Mouse (Mus musculus): ENCODE results near the gene Echs1. TPM values are rescaled to one million over a fixed set of nuclear protein-coding genes. Genes with fewer than 3 reads are reported as not detected.

The Echs1 gene
- polyA plus RNA-seq, 1 experiment, result not detected

DNA sequence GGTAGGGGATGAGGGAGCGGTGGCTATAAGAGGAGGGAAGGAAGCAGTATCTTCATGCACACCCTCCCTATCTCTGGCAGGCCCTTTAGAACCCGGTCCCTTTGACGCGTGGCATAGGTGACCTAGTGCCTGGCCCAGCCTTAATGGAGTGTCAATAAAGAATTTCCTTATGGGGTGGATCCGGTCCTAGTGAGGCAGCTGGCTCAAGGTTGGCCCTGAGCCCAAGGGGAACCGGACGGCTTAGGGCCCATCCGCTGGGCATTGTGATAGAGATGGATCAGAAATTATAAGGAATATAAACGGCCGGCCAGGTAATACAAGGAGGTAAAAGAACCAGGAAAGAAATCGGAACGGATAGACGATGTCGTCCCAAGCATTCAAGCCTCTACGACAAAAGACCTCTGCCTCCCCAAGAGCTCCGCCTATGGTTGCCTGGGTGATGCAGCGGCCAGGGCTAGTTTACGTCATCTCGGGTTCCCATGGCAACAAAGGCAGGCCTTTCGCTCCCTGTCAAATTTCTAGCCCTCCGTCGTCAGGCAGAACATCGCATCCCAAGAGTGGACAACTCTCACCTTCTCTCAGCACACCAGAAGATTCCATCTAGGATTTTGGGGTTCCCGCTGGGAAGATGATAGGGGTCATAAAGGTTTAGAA lies 35.6 kb downstream of the Echs1 start:
- Histone ChIP-seq H3K4me1 (ENCODE audit: control insufficient read depth, insufficient read depth, low read length) (peaks cover 5% of the 10 kb centered on the region; the same call in 1 of the 2 replicates), H3K27ac (ENCODE audit: insufficient read depth, low read depth, low read length) (peak overlapping the region; percentile 99), H3K4me3 (ENCODE audit: insufficient read depth, low read depth, low read length) (peak overlapping the region; percentile 96)
- 2% methylated on average over 24 of the region's 24 CpGs for WGBS
- TF ChIP-seq CTCF (IDR thresholded peaks at IDR 0.05; ENCODE audit: insufficient read depth, low read depth, low read length), result no peak
- peak; percentile 73 for TF ChIP-seq POLR2A (IDR thresholded peaks at IDR 0.05; ENCODE audit: insufficient read depth, low read depth, low read length)

DNA sequence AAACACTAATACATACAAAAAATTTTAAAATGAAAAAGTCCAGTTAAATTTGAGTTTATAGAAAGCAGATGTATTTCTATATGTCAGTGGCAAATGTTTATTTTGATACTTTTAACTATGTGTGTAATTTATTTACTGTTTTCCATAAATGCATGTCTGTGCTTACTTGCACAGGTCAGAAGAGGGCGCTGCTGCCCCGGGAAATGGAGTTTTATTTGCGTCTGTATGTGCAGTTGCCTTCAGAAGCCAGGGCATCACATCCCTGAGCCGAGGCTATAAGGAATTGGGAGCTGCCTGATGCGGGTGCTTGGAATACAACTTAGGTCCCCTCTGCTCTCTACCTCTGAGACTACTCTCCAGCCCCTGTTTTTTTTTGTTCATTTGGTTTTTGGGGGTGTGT lies 37.6 kb downstream of the Echs1 start:
- Histone ChIP-seq H3K4me3 (ENCODE audit: insufficient read depth, low read depth, low read length) (no peak overlapping the region), H3K27ac (ENCODE audit: insufficient read depth, low read depth, low read length) (no peak overlapping the region), H3K4me1 (ENCODE audit: control insufficient read depth, insufficient read depth, low read length) (peaks cover 5% of the 10 kb centered on the region; the same call in 1 of the 2 replicates)
- WGBS, result 1% methylated on average over 5 of the region's 5 CpGs
- TF ChIP-seq POLR2A (IDR thresholded peaks at IDR 0.05; ENCODE audit: insufficient read depth, low read depth, low read length) (no peak), CTCF (IDR thresholded peaks at IDR 0.05; ENCODE audit: insufficient read depth, low read depth, low read length) (peak; percentile 61; the same call in 1 of the 2 replicates)

GRCm38 (mm10) chr7:140077698-140078097 lies 38.6 kb downstream of the Echs1 start:
- no peaks in the 10 kb centered on the region; the same call in 1 of the 2 replicates for H3K4me1 ChIP-seq (ENCODE audit: control insufficient read depth, insufficient read depth, low read length)
- WGBS, result 57% methylated on average over 6 of the region's 6 CpGs
- H3K27ac ChIP-seq (ENCODE audit: insufficient read depth, low read depth, low read length), result no peak overlapping the region
- no peak for TF ChIP-seq POLR2A (IDR thresholded peaks at IDR 0.05; ENCODE audit: insufficient read depth, low read depth, low read length)
- TF ChIP-seq CTCF (IDR thresholded peaks at IDR 0.05; ENCODE audit: insufficient read depth, low read depth, low read length), result no peak
- H3K4me3 ChIP-seq (ENCODE audit: insufficient read depth, low read depth, low read length), result no peak overlapping the region

DNA sequence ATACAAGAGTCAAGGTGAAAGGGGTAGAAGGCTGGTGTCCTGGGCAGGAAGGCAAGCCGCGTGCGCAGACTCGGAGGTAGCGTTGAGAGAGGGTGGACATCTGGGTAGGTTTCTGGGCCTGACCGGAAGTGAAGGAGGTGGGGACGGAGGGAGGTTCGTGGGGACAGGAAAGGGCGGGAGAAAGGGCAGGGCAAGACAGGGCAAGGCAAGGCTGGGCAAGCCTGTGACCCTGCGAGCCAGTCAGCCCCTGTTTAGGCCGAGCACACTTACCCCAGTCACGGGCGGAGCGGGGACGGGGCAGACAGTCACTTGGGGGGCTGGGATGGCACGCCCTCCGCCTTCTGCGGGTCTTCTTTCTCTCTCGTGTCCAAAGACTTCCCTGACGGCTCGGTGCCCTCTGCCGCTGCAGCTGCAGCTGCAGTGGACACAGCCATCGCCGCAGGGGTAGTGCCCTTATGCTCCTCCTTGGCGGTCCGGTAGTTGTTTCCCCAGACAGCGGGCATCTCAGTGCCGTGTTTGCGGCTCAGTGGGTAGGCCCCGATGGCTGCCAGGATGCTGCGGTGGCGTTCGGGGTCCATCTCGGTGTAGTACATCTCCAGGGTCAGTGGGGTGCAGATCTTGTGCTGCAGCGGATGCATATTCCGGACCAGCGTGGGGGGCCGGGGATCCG lies 46.1 kb downstream of the Echs1 start:
- TF ChIP-seq CTCF (IDR thresholded peaks at IDR 0.05; ENCODE audit: insufficient read depth, low read depth, low read length) (no peak), POLR2A (IDR thresholded peaks at IDR 0.05; ENCODE audit: insufficient read depth, low read depth, low read length) (no peak)
- no peak overlapping the region for H3K27ac ChIP-seq (ENCODE audit: insufficient read depth, low read depth, low read length)
- WGBS, result 47% methylated on average over 39 of the region's 39 CpGs
- H3K4me3 ChIP-seq (ENCODE audit: insufficient read depth, low read depth, low read length), result no peak overlapping the region
- no peaks in the 10 kb centered on the region for H3K4me1 ChIP-seq (ENCODE audit: control insufficient read depth, insufficient read depth, low read length)

- no peak for TF ChIP-seq CTCF (IDR thresholded peaks at IDR 0.05; ENCODE audit: insufficient read depth, low read depth, low read length)
- TF ChIP-seq POLR2A (IDR thresholded peaks at IDR 0.05; ENCODE audit: insufficient read depth, low read depth, low read length), result no peak
- 68% methylated on average over 6 of the region's 6 CpGs for WGBS
- no peak overlapping the region for H3K27ac ChIP-seq (ENCODE audit: insufficient read depth, low read depth, low read length)
- no peaks in the 10 kb centered on the region for H3K4me1 ChIP-seq (ENCODE audit: control insufficient read depth, insufficient read depth, low read length)
- no peak overlapping the region for H3K4me3 ChIP-seq (ENCODE audit: insufficient read depth, low read depth, low read length)
Observed at GRCm38 (mm10) chr7:140067397-140067796, 48.9 kb downstream of the Echs1 start.

DNA sequence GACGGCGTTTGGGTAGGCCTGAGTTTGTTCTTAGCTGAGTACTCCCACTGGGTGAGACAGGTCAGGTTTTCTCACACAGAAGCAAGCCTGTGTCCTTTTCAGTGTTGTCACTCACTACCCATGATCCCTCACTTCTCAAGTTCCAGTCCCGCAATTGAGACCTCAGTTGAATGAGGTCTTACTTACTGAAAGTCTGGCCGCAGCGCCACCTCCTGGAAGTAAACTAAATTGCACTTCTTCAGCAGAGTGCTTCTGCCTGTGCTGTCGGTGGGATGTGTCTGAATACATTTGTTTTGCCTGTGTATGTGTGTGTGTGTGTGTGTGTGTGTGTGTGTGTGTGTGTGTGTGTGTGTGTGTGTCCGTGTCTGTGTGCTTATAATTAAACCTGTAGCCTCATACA lies 53.2 kb downstream of the Echs1 start:
- Histone ChIP-seq H3K27ac (ENCODE audit: insufficient read depth, low read depth, low read length) (no peak overlapping the region), H3K4me1 (ENCODE audit: control insufficient read depth, insufficient read depth, low read length) (peaks cover 18% of the 10 kb centered on the region), H3K4me3 (ENCODE audit: insufficient read depth, low read depth, low read length) (no peak overlapping the region)
- TF ChIP-seq POLR2A (IDR thresholded peaks at IDR 0.05; ENCODE audit: insufficient read depth, low read depth, low read length) (no peak), CTCF (IDR thresholded peaks at IDR 0.05; ENCODE audit: insufficient read depth, low read depth, low read length) (0 out of 2 replicates have a peak, but pooled peaks have one; percentile 33)
- 20% methylated on average over 7 of the region's 7 CpGs for WGBS

DNA sequence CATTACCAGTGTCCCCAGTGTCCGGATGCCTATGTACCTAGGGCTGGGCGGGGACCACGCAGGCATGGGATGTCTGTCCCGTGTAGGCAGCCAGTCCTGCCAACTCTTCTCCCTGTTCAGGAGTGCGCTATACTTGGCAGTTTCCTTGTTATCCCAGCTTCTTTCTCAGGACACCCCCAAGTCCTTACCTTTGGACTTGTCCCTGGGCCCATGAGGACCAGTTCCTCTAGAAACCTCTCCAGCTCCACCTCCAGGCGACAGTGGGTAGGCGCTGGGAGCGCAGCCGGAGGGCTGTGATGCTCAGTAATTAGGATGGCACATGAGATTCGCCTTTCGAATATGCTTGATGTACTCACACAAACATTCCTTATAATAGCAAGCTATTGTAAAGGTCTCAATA lies 54.0 kb downstream of the Echs1 start:
- Histone ChIP-seq H3K4me1 (ENCODE audit: control insufficient read depth, insufficient read depth, low read length) (peaks cover 25% of the 10 kb centered on the region), H3K4me3 (ENCODE audit: insufficient read depth, low read depth, low read length) (no peak overlapping the region), H3K27ac (ENCODE audit: insufficient read depth, low read depth, low read length) (no peak overlapping the region)
- peak; percentile 32; the same call in 1 of the 2 replicates for TF ChIP-seq CTCF (IDR thresholded peaks at IDR 0.05; ENCODE audit: insufficient read depth, low read depth, low read length)
- TF ChIP-seq POLR2A (IDR thresholded peaks at IDR 0.05; ENCODE audit: insufficient read depth, low read depth, low read length), result no peak
- 27% methylated on average over 11 of the region's 11 CpGs for WGBS

DNA sequence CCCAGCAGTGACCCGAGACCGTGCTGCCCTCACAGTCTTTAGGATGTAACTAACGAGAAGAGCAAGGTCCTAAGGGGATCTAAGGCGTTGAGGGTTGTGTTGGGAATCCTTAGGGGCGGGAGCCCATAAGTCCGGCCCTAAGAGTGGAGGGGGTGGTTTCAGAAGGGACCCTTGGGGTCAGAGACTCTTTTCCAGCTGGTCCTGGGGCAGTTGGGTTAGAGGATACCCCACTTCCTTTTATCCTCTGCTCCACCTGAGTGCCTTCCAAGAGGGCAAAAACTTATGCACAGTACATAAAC lies 54.5 kb downstream of the Echs1 start:
- Histone ChIP-seq H3K4me1 (ENCODE audit: control insufficient read depth, insufficient read depth, low read length) (peaks cover 26% of the 10 kb centered on the region), H3K4me3 (ENCODE audit: insufficient read depth, low read depth, low read length) (no peak overlapping the region; the same call in 1 of the 2 replicates), H3K27ac (ENCODE audit: insufficient read depth, low read depth, low read length) (no peak overlapping the region)
- TF ChIP-seq CTCF (IDR thresholded peaks at IDR 0.05; ENCODE audit: insufficient read depth, low read depth, low read length) (no peak), POLR2A (IDR thresholded peaks at IDR 0.05; ENCODE audit: insufficient read depth, low read depth, low read length) (no peak)
- WGBS, result 7% methylated on average over 6 of the region's 6 CpGs

Data from olfactory bulb, adult 2 months (tissue).